Comparison of ENCODE assay signal across 15 mouse cellular contexts in genomic region chr6:37416743-37417142, GRCm38 (mm10). TPM values are rescaled to one million over a fixed set of nuclear protein-coding genes. Genes with fewer than 3 reads are reported as not detected.
DNase-seq lines count a peak whose midpoint lies in the region; ATAC-seq and TF ChIP-seq lines count a peak whose summit lies in the region.
"Had no signal": no experiment of that assay in that cellular context is flagged by ENCODE, and none has a peak within 500 bp of the region (broad histone marks: within the 10 kb centered on the region; RNA-seq: fewer than 3 reads in every experiment).

No protein-coding gene starts in this region.

- H3K4me3 ChIP-seq in heart, embryonic 10.5 days: no peak overlapping the region
- no peak overlapping the region for H3K4me3 ChIP-seq in limb, embryonic 12.5 days (replicated peaks)
- no peak overlapping the region for H3K4me3 ChIP-seq in limb, embryonic 10.5 days
- no peak overlapping the region for H3K4me3 ChIP-seq in limb, embryonic 14.5 days (replicated peaks; ENCODE audit: low read length)
- H3K4me3 ChIP-seq: midbrain, embryonic 13.5 days; myocyte had no signal

- ATAC-seq in limb, embryonic 12.5 days (ENCODE audit: insufficient number of reproducible peaks, insufficient read depth, low FRiP score, low TSS enrichment, low read depth): no peak
- no peak for ATAC-seq in limb, embryonic 14.5 days (ENCODE audit: low FRiP score, low read depth)
- ATAC-seq: hindbrain, embryonic 16.5 days; midbrain, embryonic 13.5 days had no signal

- intact Hi-C loops in heart, postnatal 25 days (cut with DNase I): no loop called here

- no peak overlapping the region for H3K9ac ChIP-seq in limb, embryonic 12.5 days (replicated peaks)
- H3K9ac ChIP-seq in limb, embryonic 14.5 days (ENCODE audit: low read depth, low read length, severe bottlenecking): no peak overlapping the region
- H3K9ac ChIP-seq: liver, embryonic 14.5 days; midbrain, embryonic 13.5 days had no signal

- H3K27ac ChIP-seq in heart, embryonic 10.5 days: peak overlapping the region; percentile 86
- H3K27ac ChIP-seq in limb, embryonic 12.5 days: peak overlapping the region; percentile 46
- H3K27ac ChIP-seq in limb, embryonic 10.5 days: no peak overlapping the region
- peak overlapping the region; percentile 3; the same call in 1 of the 2 replicates for H3K27ac ChIP-seq in limb, embryonic 14.5 days (replicated peaks; ENCODE audit: low read depth, low read length)
- H3K27ac ChIP-seq: liver, embryonic 14.5 days; macrophage; midbrain, embryonic 13.5 days had no signal

- no peak overlapping the region for H3K4me2 ChIP-seq in limb, embryonic 12.5 days
- H3K4me2 ChIP-seq in limb, embryonic 14.5 days (replicated peaks; ENCODE audit: low read depth, low read length, severe bottlenecking): no peak overlapping the region
- H3K4me2 ChIP-seq: midbrain, embryonic 13.5 days had no signal

- no peak for TF ChIP-seq POLR2A in limb, embryonic 14.5 days (IDR thresholded peaks at IDR 0.05; ENCODE audit: borderline replicate concordance, extremely low read depth, insufficient read depth, insufficient read length)

- peaks cover 86% of the 10 kb centered on the region for H3K4me1 ChIP-seq in heart, embryonic 10.5 days
- peaks cover 61% of the 10 kb centered on the region for H3K4me1 ChIP-seq in limb, embryonic 12.5 days (replicated peaks)
- H3K4me1 ChIP-seq in limb, embryonic 10.5 days: peaks cover 34% of the 10 kb centered on the region
- H3K4me1 ChIP-seq in limb, embryonic 14.5 days (ENCODE audit: control insufficient read depth, insufficient read depth, low read length): peaks cover 63% of the 10 kb centered on the region
- H3K4me1 ChIP-seq: midbrain, embryonic 13.5 days had no signal

- H3K36me3 ChIP-seq in heart, embryonic 10.5 days: peaks cover 16% of the 10 kb centered on the region
- peaks cover 12% of the 10 kb centered on the region; the same call in 1 of the 2 replicates for H3K36me3 ChIP-seq in limb, embryonic 12.5 days
- H3K36me3 ChIP-seq in limb, embryonic 10.5 days: peaks cover 14% of the 10 kb centered on the region; the same call in 1 of the 2 replicates
- H3K36me3 ChIP-seq in limb, embryonic 14.5 days (ENCODE audit: control insufficient read depth, insufficient read depth, low read length): 0 out of 2 replicates have a peak, but pooled peaks cover 3% of the 10 kb centered on the region
- H3K36me3 ChIP-seq: midbrain, embryonic 13.5 days had no signal

- no peak for DNase-seq in heart, embryonic 10.5 days (ENCODE audit: low spot score)
- DNase-seq in heart, postnatal 25 days (ENCODE audit: low spot score): no peak
- no peak for DNase-seq in limb, embryonic 10.5 days (ENCODE audit: low spot score)
- peak; percentile 77 for DNase-seq in kidney, adult 9 months
- DNase-seq in limb, embryonic 14.5 days (ENCODE audit: low spot score): no peak
- no peak for DNase-seq in spleen, postnatal 36 days (ENCODE audit: low spot score in 2 of 2)
- DNase-seq: cerebellum, postnatal 10 days; embryo, embryonic 11 days; thymus, postnatal 25 days had no signal

- WGBS in heart, embryonic 10.5 days: 67% methylated on average over 4 of the region's 4 CpGs
- 87% methylated on average over 4 of the region's 4 CpGs for WGBS in limb, embryonic 12.5 days
- 87% methylated on average over 4 of the region's 4 CpGs for whole genome bisulfite sequencing in limb, embryonic 10.5 days
- WGBS in limb, embryonic 14.5 days: 79% methylated on average over 4 of the region's 4 CpGs

- no peaks in the 10 kb centered on the region for H3K9me3 ChIP-seq in heart, embryonic 10.5 days
- H3K9me3 ChIP-seq in limb, embryonic 12.5 days: no peaks in the 10 kb centered on the region
- H3K9me3 ChIP-seq in limb, embryonic 10.5 days (replicated peaks): no peaks in the 10 kb centered on the region
- no peaks in the 10 kb centered on the region for H3K9me3 ChIP-seq in limb, embryonic 14.5 days (ENCODE audit: control insufficient read depth, low read length)
- H3K9me3 ChIP-seq: midbrain, embryonic 13.5 days had no signal

- H3K27me3 ChIP-seq in heart, embryonic 10.5 days (ENCODE audit: insufficient read depth, poor library complexity, severe bottlenecking): no peaks in the 10 kb centered on the region
- no peaks in the 10 kb centered on the region for H3K27me3 ChIP-seq in limb, embryonic 12.5 days
- no peaks in the 10 kb centered on the region for H3K27me3 ChIP-seq in limb, embryonic 10.5 days (ENCODE audit: low read depth, poor library complexity, severe bottlenecking)
- no peaks in the 10 kb centered on the region for H3K27me3 ChIP-seq in limb, embryonic 14.5 days (ENCODE audit: control insufficient read depth, insufficient read depth, low read length)
- H3K27me3 ChIP-seq: midbrain, embryonic 13.5 days had no signal

RNA-seq across cellular contexts. Expression of gene Creb3l2, which starts 25.2 kb away (rescaled TPM):
- polyA plus RNA-seq in heart, embryonic 10.5 days (2016; fragmentation: Nextera tagmentation; extraction: Ambion mirVana): 33.5 and 36.3 TPM in 2 replicates
- 10 to 100 TPM; 23.9 to 28.5 TPM for total RNA-seq in heart, postnatal 25 days (2021)
- 26.4 and 30.7 TPM in 2 replicates for polyA plus RNA-seq in limb, embryonic 12.5 days (2016; fragmentation: Nextera tagmentation; extraction: Ambion mirVana)
- polyA plus RNA-seq in limb, embryonic 10.5 days (2016; fragmentation: Nextera tagmentation; extraction: Ambion mirVana): 9.6 and 17.2 TPM in 2 replicates
- 51.7 and 60.1 TPM in 2 replicates for polyA plus RNA-seq in limb, embryonic 14.5 days (2012; rRNA removed)
- polyA plus RNA-seq in limb, embryonic 14.5 days (2014; fragmentation: Nextera tagmentation; extraction: Ambion mirVana): 44.4 and 48.2 TPM in 2 replicates
